Mouse (Mus musculus) ES-E14 (cell line): ENCODE measurements at regions not wholly inside any gene's neighbourhood (a gene's known extent, or its start where the extent isn't known, plus 50 kb on each side); places are given as distances from the start of the nearest gene placed in this dataset.

Experiments
- CHD2 ChIP-seq: IDR thresholded peaks from 2 replicates; pipeline ENCODE4 v1.6.1; 2014; ENCODE audit warnings: mild to moderate bottlenecking, low read depth, low read length, inconsistent platforms
- MAFK ChIP-seq: IDR thresholded peaks from 2 replicates; pipeline ENCODE4 v1.6.1; 2014; ENCODE audit warnings: mild to moderate bottlenecking, low read depth, low read length, inconsistent platforms; ENCODE audit not compliant: insufficient read depth

- TF ChIP-seq CHD2: no peak
- no peak for TF ChIP-seq MAFK
These were observed 103.9 kb upstream of the Phyhipl start for GRCm38 (mm10) chr10:70759686-70760085.
